Mouse (Mus musculus) urinary bladder, adult 18-20 months (tissue): ENCODE measurements around the gene Cggbp1.

Source experiments
- DNase-seq, 2 experiments: peaks; one replicate each; pipeline ENCODE4 v3.0.0; 2022; ENCODE audit warnings: low spot score in 2 of 2, mixed read lengths in 2 of 2

Cggbp1 gene

GRCm38 (mm10) chr16:64873416-64874305, 21.9 kb downstream of the Cggbp1 start:
- DNase-seq = peak; percentile 56 to 76

- DNase-seq = no peak
Observed at GRCm38 (mm10) chr16:64875384-64875783, 23.6 kb downstream of the Cggbp1 start.

GRCm38 (mm10) chr16:64875822-64876221, 24.0 kb downstream of the Cggbp1 start:
- DNase-seq = no peak

- no peak for DNase-seq
Observed at GRCm38 (mm10) chr16:64876631-64877265, 25.0 kb downstream of the Cggbp1 start.

- DNase-seq = no peak
Observed at GRCm38 (mm10) chr16:64877314-64877713, 25.5 kb downstream of the Cggbp1 start.

- no peak for DNase-seq
Observed at GRCm38 (mm10) chr16:64878611-64879132, 26.9 kb downstream of the Cggbp1 start.

GRCm38 (mm10) chr16:64879735-64880134, 27.9 kb downstream of the Cggbp1 start:
- DNase-seq = no peak

GRCm38 (mm10) chr16:64880986-64881385, 29.2 kb downstream of the Cggbp1 start:
- no peak for DNase-seq

- no peak for DNase-seq
Observed at GRCm38 (mm10) chr16:64881442-64881841, 29.6 kb downstream of the Cggbp1 start.

- no peak for DNase-seq
Observed at GRCm38 (mm10) chr16:64883896-64884295, 32.1 kb downstream of the Cggbp1 start.

GRCm38 (mm10) chr16:64884420-64884838, 32.6 kb downstream of the Cggbp1 start:
- no peak for DNase-seq

GRCm38 (mm10) chr16:64885142-64885541, 33.3 kb downstream of the Cggbp1 start:
- no peak for DNase-seq

GRCm38 (mm10) chr16:64885547-64885946, 33.8 kb downstream of the Cggbp1 start:
- DNase-seq = no peak

GRCm38 (mm10) chr16:64889496-64889895, 37.7 kb downstream of the Cggbp1 start:
- no peak for DNase-seq

- DNase-seq = no peak
Observed at GRCm38 (mm10) chr16:64899084-64899483, 47.3 kb downstream of the Cggbp1 start.

GRCm38 (mm10) chr16:64903328-64903727, 51.5 kb downstream of the Cggbp1 start:
- no peak for DNase-seq

GRCm38 (mm10) chr16:64907112-64907511, 55.3 kb downstream of the Cggbp1 start:
- DNase-seq = no peak

- DNase-seq = no peak
Observed at GRCm38 (mm10) chr16:64908747-64909146, 57.0 kb downstream of the Cggbp1 start.
